Mouse (Mus musculus) E14TG2a.4 (cell line): ENCODE measurements at regions not wholly inside any gene's neighbourhood (a gene's known extent, or its start where the extent isn't known, plus 50 kb on each side); places are given as distances from the start of the nearest gene placed in this dataset.

Experiments
- CTCF ChIP-seq: conservative IDR thresholded peaks from 2 replicates; pipeline ENCODE4 v1.5.1; 2014; ENCODE audit warnings: low read length
- NANOG ChIP-seq: IDR thresholded peaks from 2 replicates; pipeline ENCODE4 v1.6.1; 2014; ENCODE audit warnings: borderline replicate concordance, low read length, mixed read lengths

- TF ChIP-seq CTCF, result no peak
- TF ChIP-seq NANOG, result no peak
These were observed 425.5 kb upstream of the Agtr1b start for GRCm38 (mm10) chr3:20792503-20792902.
